Mouse (Mus musculus): ENCODE measurements around the gene Btnl10. TPM values are rescaled to one million over a fixed set of nuclear protein-coding genes. Genes with fewer than 3 reads are reported as not detected.
A peak's percentile ranks its signal among the peaks of the same experiment; 100 is the strongest.

The Btnl10 gene
- total and polyA plus RNA-seq, 3 experiments, result not detected

DNA sequence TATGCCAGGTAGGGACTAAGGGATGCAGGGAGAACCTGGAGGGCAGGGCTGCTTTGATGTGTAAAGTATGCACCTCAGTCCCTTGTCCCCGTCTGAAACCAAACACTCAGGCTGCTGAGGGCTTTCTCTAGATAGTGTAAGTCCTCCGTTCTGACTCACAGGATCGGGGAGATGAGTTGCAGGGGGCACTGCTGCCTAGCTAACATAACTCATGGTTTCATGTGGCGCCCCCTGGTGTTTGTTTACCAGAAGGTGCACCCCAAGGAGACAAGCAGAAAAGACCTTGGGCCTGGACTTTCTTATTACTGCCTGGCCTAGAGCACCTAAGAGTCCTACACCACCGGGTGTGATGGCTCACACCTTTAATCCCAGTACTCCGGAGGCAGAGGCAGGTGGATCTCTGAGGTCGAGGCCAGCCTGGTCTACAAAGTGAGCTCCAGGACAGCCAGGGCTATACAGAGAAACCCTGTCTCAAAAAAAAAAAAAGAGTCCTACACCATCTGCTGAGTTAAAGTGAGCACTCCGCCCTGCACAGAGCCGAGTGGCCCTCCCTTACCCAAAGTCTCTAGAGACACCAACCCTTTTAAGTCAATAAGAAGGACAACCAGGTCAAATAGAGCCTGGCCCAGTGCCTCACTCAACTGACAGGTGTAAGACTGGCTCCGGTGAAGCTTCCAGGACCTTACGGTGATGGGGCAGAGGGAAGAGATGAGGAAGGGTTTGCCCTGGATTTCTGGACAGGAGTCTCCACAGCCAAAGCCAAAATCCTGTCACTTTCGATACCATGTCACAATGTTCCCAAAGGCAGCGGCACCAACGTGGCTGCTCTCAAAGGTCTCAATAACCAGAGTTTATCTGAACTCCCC is 596 bp upstream of the Btnl10 start (continued):
- TF ChIP-seq MAZ (IDR thresholded peaks at IDR 0.05; ENCODE audit: low read depth, low read length) (no peak), CTCF (conservative IDR thresholded peaks at IDR 0.05 in 1 of 2, IDR thresholded peaks at IDR 0.05 in 1 of 2; ENCODE audit: low read depth in 2 of 2, low read length in 2 of 2) (peak; percentile 77 to 82), MXI1 (IDR thresholded peaks at IDR 0.05; ENCODE audit: low read depth, low read length) (no peak), ZC3H11A (IDR thresholded peaks at IDR 0.05; ENCODE audit: low read depth, low read length) (no peak), JUND (conservative IDR thresholded peaks at IDR 0.05; ENCODE audit: low read depth, low read length) (no peak), KAT2A (IDR thresholded peaks at IDR 0.05; ENCODE audit: insufficient replicate concordance, low read length) (no peak), RAD21 (IDR thresholded peaks at IDR 0.05; ENCODE audit: low read depth, low read length) (peak; percentile 26), POLR2A (IDR thresholded peaks at IDR 0.05; ENCODE audit: low read depth, low read length) (no peak), CHD2 (IDR thresholded peaks at IDR 0.05; ENCODE audit: low read length) (no peak), USF2 (conservative IDR thresholded peaks at IDR 0.05; ENCODE audit: low read depth, low read length) (no peak), ELF1 (IDR thresholded peaks at IDR 0.05; ENCODE audit: low read depth, low read length) (no peak)

DNA sequence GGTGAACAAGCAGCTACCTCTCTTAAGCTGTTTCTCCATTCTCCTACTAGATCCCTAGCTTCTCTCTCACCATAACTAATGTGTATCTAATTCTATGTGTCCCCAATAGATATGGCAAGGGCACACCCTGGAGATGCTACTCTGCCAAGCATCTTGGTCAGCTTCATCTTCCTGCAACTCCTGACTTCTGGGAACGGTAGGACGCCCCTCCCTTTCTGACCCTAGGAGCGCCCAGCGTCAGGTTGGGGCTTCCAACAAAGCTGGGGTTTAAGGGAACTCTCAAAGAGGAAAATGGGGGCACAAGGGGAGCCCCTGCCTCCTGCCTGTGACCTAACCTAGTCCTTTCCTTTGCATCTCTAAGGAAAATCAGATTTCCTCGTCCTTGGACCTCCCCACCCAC is 1.1 kb downstream of the Btnl10 start:
- Histone ChIP-seq H3K27me3 (replicated peaks) (peaks cover 69% of the 10 kb centered on the region), H3K9ac (ENCODE audit: insufficient read depth, low read depth) (no peak overlapping the region), H3K4me3 (replicated peaks in 1 of 3; ENCODE audit: low read depth in 2 of 3, low read length in 2 of 3, poor library complexity in 1 of 3) (no peak overlapping the region), H3K27ac (ENCODE audit: insufficient read depth, low read depth) (no peak overlapping the region), H3K9me3 (replicated peaks; ENCODE audit: low read length) (no peaks in the 10 kb centered on the region), H3K36me3 (replicated peaks in 1 of 2; ENCODE audit: control insufficient read depth in 1 of 2, insufficient read depth in 1 of 2, low read length in 1 of 2) (no peaks in the 10 kb centered on the region), H3K4me1 (ENCODE audit: control insufficient read depth in 1 of 2, insufficient read depth in 2 of 2) (peaks cover 12 to 29% of the 10 kb centered on the region in 2 experiments), H3K79me2 (replicated peaks; ENCODE audit: control insufficient read depth, extremely low read depth, insufficient read depth, poor library complexity, severe bottlenecking) (no peaks in the 10 kb centered on the region), H3K4me2 (ENCODE audit: insufficient read depth, low read depth, poor library complexity, severe bottlenecking) (no peak overlapping the region)
- no peak for DNase-seq (ENCODE audit: extremely low read depth)
- in situ Hi-C loops (cut with MboI; ENCODE audit: low pct_ligation_motif_present, low pct_unique_long_range_greater_than_20kb, low sequenced_read_pairs), result no loop called here
- no peak for TF ChIP-seq EP300 (IDR thresholded peaks at IDR 0.05; ENCODE audit: low read length)
- no peak for TF ChIP-seq PAX5 (IDR thresholded peaks at IDR 0.05; ENCODE audit: low read length)
- TF ChIP-seq RAD21 (IDR thresholded peaks at IDR 0.05; ENCODE audit: low read depth, low read length), result no peak
- no peak for TF ChIP-seq JUND (conservative IDR thresholded peaks at IDR 0.05; ENCODE audit: low read depth, low read length)
- TF ChIP-seq POLR2AphosphoS2 (IDR thresholded peaks at IDR 0.05; ENCODE audit: low read depth, low read length), result no peak
- TF ChIP-seq TBP (conservative IDR thresholded peaks at IDR 0.05; ENCODE audit: low read depth, low read length), result no peak
- no peak for TF ChIP-seq CHD1 (IDR thresholded peaks at IDR 0.05; ENCODE audit: low read depth, low read length)
- TF ChIP-seq CHD2 (IDR thresholded peaks at IDR 0.05; ENCODE audit: low read length), result no peak
- no peak for TF ChIP-seq CTCF (conservative IDR thresholded peaks at IDR 0.05 in 1 of 2, IDR thresholded peaks at IDR 0.05 in 1 of 2; ENCODE audit: low read depth in 2 of 2, low read length in 2 of 2)
- TF ChIP-seq GABPA (IDR thresholded peaks at IDR 0.05; ENCODE audit: insufficient replicate concordance, low read depth, low read length), result no peak
- no peak for TF ChIP-seq SMC3 (IDR thresholded peaks at IDR 0.05; ENCODE audit: low read depth, low read length)
- no peak for TF ChIP-seq POLR2A (IDR thresholded peaks at IDR 0.05; ENCODE audit: low read depth, low read length)
- TF ChIP-seq ZC3H11A (IDR thresholded peaks at IDR 0.05; ENCODE audit: low read depth, low read length), result no peak
- no peak for TF ChIP-seq RCOR1 (conservative IDR thresholded peaks at IDR 0.05; ENCODE audit: low read depth, low read length)
- no peak for TF ChIP-seq BHLHE40 (IDR thresholded peaks at IDR 0.05; ENCODE audit: low read depth, low read length)
- no peak for TF ChIP-seq ELF1 (IDR thresholded peaks at IDR 0.05; ENCODE audit: low read depth, low read length)
- no peak for TF ChIP-seq USF2 (conservative IDR thresholded peaks at IDR 0.05; ENCODE audit: low read depth, low read length)
- TF ChIP-seq NELFE (IDR thresholded peaks at IDR 0.05; ENCODE audit: low read depth, low read length), result no peak
- no peak for TF ChIP-seq MAZ (IDR thresholded peaks at IDR 0.05; ENCODE audit: low read depth, low read length)
- TF ChIP-seq ETS1 (conservative IDR thresholded peaks at IDR 0.05; ENCODE audit: low read depth, low read length), result no peak
- dilution Hi-C loops (cut with MboI; ENCODE audit: extremely low pct_ligation_motif_present, extremely low pct_unique_long_range_greater_than_20kb, low sequenced_read_pairs), result no loop called here
